Mouse (Mus musculus) CH12.LX (cell line): Measurements from ENCODE around the gene Gse1. TPM values are rescaled to one million over a fixed set of nuclear protein-coding genes. Genes with fewer than 3 reads are reported as not detected.

Experiments used
- DNase-seq: peaks from one replicate; pipeline ENCODE4 v3.0.0-alpha.2; 2013; ENCODE audit errors: extremely low read depth
- H3K27ac ChIP-seq: 2 replicates; pipeline ENCODE4 v1.5.1; 2012; ENCODE audit warnings: low read depth, mild to moderate bottlenecking, control low read depth, moderate library complexity; ENCODE audit not compliant: insufficient read depth
- H3K27me3 ChIP-seq: replicated peaks from 2 replicates; pipeline ENCODE3; 2012; ENCODE audit warnings: inconsistent platforms
- H3K36me3 ChIP-seq, 2 experiments: replicated peaks in 1 of 2; 2 replicates each; pipeline versions ENCODE3 to v1.6.1; 2012; ENCODE audit warnings: inconsistent platforms in 1 of 2, low read length in 1 of 2, mild to moderate bottlenecking in 1 of 2, mixed read lengths in 1 of 2, moderate library complexity in 1 of 2; ENCODE audit not compliant: control insufficient read depth in 1 of 2, insufficient read depth in 1 of 2
- H3K4me1 ChIP-seq, 2 experiments: 2 replicates each; pipeline ENCODE4 v1.6.1; 2012; ENCODE audit warnings: inconsistent platforms in 1 of 2, moderate library complexity in 1 of 2; ENCODE audit not compliant: insufficient read depth in 2 of 2, control insufficient read depth in 1 of 2
- H3K4me2 ChIP-seq: 2 replicates; pipeline ENCODE4 v1.6.1; 2012; ENCODE audit warnings: low read depth, mild to moderate bottlenecking, control low read depth; ENCODE audit not compliant: poor library complexity, insufficient read depth, severe bottlenecking
- H3K4me3 ChIP-seq, 3 experiments: fragments of 150-350 bp in 1 of 3; sonication (generic) in 1 of 3; replicated peaks in 1 of 3; 2 replicates each; pipeline versions ENCODE3 to v1.5.1; 2011 to 2012; ENCODE audit warnings: low read depth in 2 of 3, low read length in 2 of 3, mild to moderate bottlenecking in 2 of 3, moderate library complexity in 2 of 3, control low read depth in 1 of 3, improper control_type of control experiment in 1 of 3, inconsistent platforms in 1 of 3, mixed read lengths in 1 of 3; ENCODE audit not compliant: poor library complexity in 1 of 3
- H3K79me2 ChIP-seq: replicated peaks from 2 replicates; pipeline ENCODE4 v1.6.1; 2012; ENCODE audit warnings: mild to moderate bottlenecking, moderate library complexity; ENCODE audit not compliant: control insufficient read depth, poor library complexity, insufficient read depth, severe bottlenecking; ENCODE audit errors: extremely low read depth
- H3K9ac ChIP-seq: 2 replicates; pipeline ENCODE4 v1.6.1; 2012; ENCODE audit warnings: low read depth, mild to moderate bottlenecking, control low read depth, moderate library complexity; ENCODE audit not compliant: insufficient read depth
- H3K9me3 ChIP-seq: replicated peaks from 2 replicates; pipeline ENCODE3; 2012; ENCODE audit warnings: low read length, inconsistent platforms, mixed read lengths
- E2F4 ChIP-seq: IDR thresholded peaks from 2 replicates; pipeline ENCODE4 v1.6.1; 2011; ENCODE audit warnings: low read depth, low read length, improper control_type of control experiment; ENCODE audit not compliant: insufficient replicate concordance
- EP300 ChIP-seq: IDR thresholded peaks from 2 replicates; pipeline ENCODE4 v1.6.1; 2011; ENCODE audit warnings: low read length, improper control_type of control experiment
- MAFK ChIP-seq: IDR thresholded peaks from 2 replicates; pipeline ENCODE4 v1.6.1; 2011; ENCODE audit warnings: low read length, improper control_type of control experiment; ENCODE audit not compliant: insufficient replicate concordance
- MAZ ChIP-seq: IDR thresholded peaks from 2 replicates; pipeline ENCODE4 v1.6.1; 2012; ENCODE audit warnings: low read depth, mild to moderate bottlenecking, inconsistent platforms, low read length, improper control_type of control experiment, moderate library complexity
- NRF1 ChIP-seq: IDR thresholded peaks from 2 replicates; pipeline ENCODE4 v1.6.1; 2014; ENCODE audit warnings: low read depth, mild to moderate bottlenecking, inconsistent platforms, low read length, improper control_type of control experiment, moderate library complexity
- PAX5 ChIP-seq: IDR thresholded peaks from 2 replicates; pipeline ENCODE4 v1.6.1; 2012; ENCODE audit warnings: low read length, inconsistent platforms, mixed read lengths
- POLR2A ChIP-seq: IDR thresholded peaks from 2 replicates; pipeline ENCODE4 v1.6.1; 2011; ENCODE audit warnings: low read depth, mild to moderate bottlenecking, improper control_type of control experiment, low read length
- RAD21 ChIP-seq: IDR thresholded peaks from 2 replicates; pipeline ENCODE4 v1.6.1; 2011; ENCODE audit warnings: low read depth, mild to moderate bottlenecking, low read length, improper control_type of control experiment, moderate library complexity
- TCF12 ChIP-seq: IDR thresholded peaks from 2 replicates; pipeline ENCODE4 v1.6.1; 2014; ENCODE audit warnings: low read depth, mild to moderate bottlenecking, inconsistent platforms, low read length, improper control_type of control experiment
- USF1 ChIP-seq: IDR thresholded peaks from 2 replicates; pipeline ENCODE4 v1.6.1; 2014; ENCODE audit warnings: low read depth, mild to moderate bottlenecking, inconsistent platforms, low read length, improper control_type of control experiment
- ZC3H11A ChIP-seq: IDR thresholded peaks from 2 replicates; pipeline ENCODE4 v1.6.1; 2012; ENCODE audit warnings: low read depth, mild to moderate bottlenecking, inconsistent platforms, low read length, improper control_type of control experiment
- ZKSCAN1 ChIP-seq: IDR thresholded peaks from 2 replicates; pipeline ENCODE4 v1.6.1; 2012; ENCODE audit warnings: low read depth, inconsistent platforms, low read length, improper control_type of control experiment, borderline replicate concordance
- ZNF384 ChIP-seq: IDR thresholded peaks from 2 replicates; pipeline ENCODE4 v1.6.1; 2012; ENCODE audit warnings: low read depth, low read length, improper control_type of control experiment, inconsistent platforms
- dilution Hi-C: fragments of 300-500 bp; cut with MboI; formaldehyde crosslinking; loops from 2 replicates; pipeline ENCODE4 v1.14.3; 2020; ENCODE audit warnings: low sequenced_read_pairs; ENCODE audit not compliant: extremely low pct_unique_long_range_greater_than_20kb, extremely low pct_ligation_motif_present
- in situ Hi-C: fragments of 300-500 bp; cut with MboI; formaldehyde crosslinking; loops from 3 replicates; pipeline ENCODE4 v1.14.3; 2019; ENCODE audit warnings: low sequenced_read_pairs, low pct_ligation_motif_present, low pct_unique_long_range_greater_than_20kb, mixed read lengths
- polyA plus RNA-seq: library from polyadenylated mRNA; unstranded; fragments of >175 nt; gene quantifications from 2 replicates; pipeline ENCODE4 v1.2.1, GENCODE M21; 2012; ENCODE audit warnings: low read depth; ENCODE audit not compliant: insufficient read length
- total RNA-seq, 2 experiments: library from RNA; depleted of rRNA; stranded (reverse); fragments of 300-350 nt in 1 of 2; fragments of >200 nt in 1 of 2; gene quantifications; 2 replicates each; pipeline ENCODE4 v1.2.3; 2012 to 2014

The Gse1 gene
- total and polyA plus RNA-seq, 3 experiments = 1.3 to 9.8 (median 8.5) TPM

DNA sequence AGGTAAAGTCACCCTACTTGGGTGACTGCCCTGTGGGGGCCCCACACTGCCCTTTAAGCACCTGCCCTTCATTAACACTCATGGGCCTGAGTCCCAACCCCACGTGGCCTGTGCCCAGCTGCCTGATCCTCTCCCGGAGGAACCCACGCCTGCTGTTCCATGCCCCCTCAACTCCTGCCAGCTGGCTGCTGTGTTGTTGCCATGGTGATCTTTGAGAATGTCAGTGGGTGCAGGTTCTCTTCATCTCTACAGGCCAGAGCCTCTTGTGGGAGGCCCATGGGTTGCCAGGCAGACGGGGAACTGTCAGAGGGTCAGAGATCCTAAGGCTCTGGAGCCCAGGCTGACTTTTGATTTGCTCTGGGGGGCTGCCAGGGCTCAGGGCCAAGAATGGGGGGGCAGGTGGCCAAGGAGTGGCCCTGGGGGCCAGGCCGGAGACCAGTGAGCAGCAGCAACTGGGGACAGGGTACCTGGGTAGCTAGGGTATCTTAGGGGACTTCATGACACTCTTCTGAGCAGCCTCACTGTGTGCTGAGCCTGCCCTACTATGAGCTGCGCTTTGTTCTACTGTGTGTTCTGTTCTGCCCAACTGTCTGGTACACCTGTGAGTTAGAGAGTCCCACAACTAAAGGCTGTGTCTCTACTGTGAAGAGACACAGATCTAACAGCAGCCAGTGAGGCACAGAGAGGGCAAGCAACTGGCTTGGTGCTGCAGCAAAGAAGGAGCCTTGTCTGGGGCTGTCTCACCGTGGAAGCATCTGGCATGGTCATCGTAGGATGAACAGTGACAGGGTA is 64.3 kb downstream of the Gse1 start:
- dilution Hi-C loops = no loop called here

DNA sequence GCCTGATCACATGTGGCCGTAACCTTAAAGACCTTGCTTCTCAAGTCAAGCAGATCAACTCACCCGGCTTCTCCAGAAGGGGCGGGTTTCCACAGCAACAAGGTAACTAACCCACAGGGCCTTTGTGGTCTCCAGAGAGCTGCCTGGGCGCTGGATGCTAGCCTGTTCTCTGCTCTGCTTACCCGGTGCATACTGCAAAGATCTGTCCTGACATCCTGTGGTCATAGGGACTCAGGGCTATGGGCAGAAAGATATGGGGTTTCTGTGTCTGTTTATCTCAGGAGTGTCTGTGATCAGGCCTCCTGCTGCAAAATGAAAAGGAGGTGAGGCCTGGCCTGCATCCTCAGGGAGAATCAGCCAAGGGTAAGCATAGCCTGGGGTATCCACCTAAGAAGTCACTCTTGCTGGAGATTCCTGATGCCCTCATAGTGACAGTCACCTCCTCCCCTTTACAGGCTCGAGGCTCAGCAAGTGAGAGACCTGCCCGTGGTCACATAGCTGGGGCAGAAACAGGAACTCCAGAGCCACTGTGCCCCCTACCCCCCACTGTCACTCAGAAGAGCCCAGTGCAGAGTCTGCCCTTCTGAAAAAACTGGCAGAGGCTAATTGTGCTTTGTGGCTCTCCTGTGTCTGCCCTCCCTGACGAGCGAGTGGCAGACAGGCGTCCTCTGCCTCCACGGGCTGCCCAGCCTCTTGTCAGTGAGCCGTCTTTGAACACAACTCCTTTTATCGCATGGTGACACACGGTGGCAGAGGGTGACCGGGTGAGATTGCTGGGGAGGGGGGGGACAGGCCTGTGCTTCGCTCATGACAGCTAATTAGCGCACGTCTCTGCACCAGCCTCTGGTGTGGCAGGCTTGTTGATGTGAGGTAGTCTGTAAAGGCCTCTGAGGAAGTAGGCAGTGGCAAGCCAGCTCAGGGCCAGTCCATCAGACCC is 65.4 kb downstream of the Gse1 start:
- no peaks in the 10 kb centered on the region for H3K36me3 ChIP-seq
- H3K79me2 ChIP-seq = no peaks in the 10 kb centered on the region
- no peak for DNase-seq
- H3K4me2 ChIP-seq = no peak overlapping the region
- peaks cover 2 to 15% of the 10 kb centered on the region in 2 experiments; a peak in 3 of 4 replicates for H3K4me1 ChIP-seq
- no peak overlapping the region for H3K9ac ChIP-seq
- H3K9me3 ChIP-seq = no peaks in the 10 kb centered on the region
- no peak overlapping the region for H3K4me3 ChIP-seq
- in situ Hi-C loops (no loop called here), dilution Hi-C loops (no loop called here)
- H3K27me3 ChIP-seq = peaks cover 27% of the 10 kb centered on the region
- TF ChIP-seq E2F4 (no peak), POLR2A (no peak)
- H3K27ac ChIP-seq = no peak overlapping the region

More for the DNA sequence above, 64.3 kb downstream of the Gse1 start:
- Histone ChIP-seq H3K4me1 (peaks cover 3 to 17% of the 10 kb centered on the region in 2 experiments; a peak in 3 of 4 replicates), H3K9me3 (no peaks in the 10 kb centered on the region), H3K4me3 (no peak overlapping the region), H3K27ac (no peak overlapping the region), H3K79me2 (no peaks in the 10 kb centered on the region), H3K9ac (no peak overlapping the region), H3K36me3 (no peaks in the 10 kb centered on the region)
- in situ Hi-C loops = no loop called here
- no peak for DNase-seq
- TF ChIP-seq ZKSCAN1 (peak; percentile 40; the same call in 1 of the 2 replicates), NRF1 (no peak)
- TF ChIP-seq, all 38 proteins: peak for 1
- H3K4me2 ChIP-seq = no peak overlapping the region
- peaks cover 27% of the 10 kb centered on the region for H3K27me3 ChIP-seq

DNA sequence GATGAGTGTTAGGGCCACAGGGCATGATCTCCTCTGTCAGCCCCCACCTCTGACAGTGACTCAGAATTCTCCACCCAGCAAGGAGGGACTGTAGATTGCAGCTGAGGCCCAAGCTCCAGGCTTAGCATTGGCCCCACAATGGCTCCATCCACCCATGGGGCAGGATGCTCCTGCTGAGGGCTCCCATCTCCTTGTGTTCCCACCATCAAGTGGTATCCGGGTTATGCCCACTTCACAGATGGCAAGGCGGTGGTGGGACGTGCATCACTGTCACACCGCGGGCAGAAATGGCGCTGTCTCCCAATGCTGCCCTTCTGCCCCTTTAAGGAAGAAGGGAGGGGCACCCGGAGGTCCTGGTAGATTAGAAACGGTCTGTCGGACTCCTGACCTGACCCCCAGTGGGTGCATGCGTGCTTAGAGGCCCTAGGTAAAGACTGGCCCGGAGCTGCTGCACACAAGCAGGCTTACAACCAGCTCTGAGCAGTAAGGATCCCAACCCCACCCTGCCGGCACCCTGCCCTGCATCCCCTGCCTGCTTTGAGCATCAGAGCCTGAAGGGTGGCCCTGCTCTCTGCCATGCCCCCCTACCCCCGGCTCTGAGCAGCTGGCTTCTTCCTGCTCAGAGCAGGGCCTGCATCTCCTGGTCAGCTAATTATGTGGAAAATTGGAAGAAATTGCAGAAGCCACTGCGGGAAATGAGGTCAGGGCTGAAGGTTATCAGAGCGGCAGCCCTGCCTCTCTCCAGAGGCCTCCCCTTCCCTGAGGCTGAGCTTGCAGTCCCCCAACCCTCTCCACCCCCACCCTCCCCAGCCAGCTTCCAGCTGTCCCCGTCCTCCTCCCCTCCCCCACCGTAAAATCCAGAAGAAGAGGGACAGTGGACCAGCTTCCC is 67.0 kb downstream of the Gse1 start:
- H3K4me2 ChIP-seq = no peak overlapping the region
- H3K27me3 ChIP-seq = peaks cover 18% of the 10 kb centered on the region
- H3K79me2 ChIP-seq = no peaks in the 10 kb centered on the region
- no peak overlapping the region for H3K9ac ChIP-seq
- in situ Hi-C loops (no loop called here), dilution Hi-C loops (no loop called here)
- peaks cover 0 to 4% of the 10 kb centered on the region in 2 experiments; a peak in 2 of 4 replicates for H3K4me1 ChIP-seq
- H3K36me3 ChIP-seq = no peaks in the 10 kb centered on the region
- H3K27ac ChIP-seq = no peak overlapping the region
- no peak for DNase-seq
- no peak for TF ChIP-seq ZNF384
- no peak for TF ChIP-seq ZC3H11A
- TF ChIP-seq TCF12 = no peak
- TF ChIP-seq RAD21 = no peak
- no peak for TF ChIP-seq MAZ
- no peak for TF ChIP-seq EP300
- no peak for TF ChIP-seq PAX5
- TF ChIP-seq MAFK = no peak
- TF ChIP-seq USF1 = no peak
- H3K4me3 ChIP-seq = no peak overlapping the region
- no peaks in the 10 kb centered on the region for H3K9me3 ChIP-seq
